Mouse (Mus musculus) ES-E14 (cell line): ENCODE data around the gene Dst.

ENCODE experiments used
- HCFC1 ChIP-seq: IDR thresholded peaks from 2 replicates; pipeline ENCODE4 v1.6.1; 2012; ENCODE audit warnings: low read length, inconsistent platforms, borderline replicate concordance; ENCODE audit not compliant: insufficient read depth
- MAFK ChIP-seq: IDR thresholded peaks from 2 replicates; pipeline ENCODE4 v1.6.1; 2014; ENCODE audit warnings: mild to moderate bottlenecking, low read depth, low read length, inconsistent platforms; ENCODE audit not compliant: insufficient read depth
- ZC3H11A ChIP-seq: IDR thresholded peaks from 2 replicates; pipeline ENCODE4 v1.6.1; 2012; ENCODE audit warnings: low read depth, mild to moderate bottlenecking, inconsistent platforms, low read length, borderline replicate concordance
- ZNF384 ChIP-seq: IDR thresholded peaks from 2 replicates; pipeline ENCODE4 v1.6.1; 2012; ENCODE audit warnings: low read depth, low read length, inconsistent platforms

DNA sequence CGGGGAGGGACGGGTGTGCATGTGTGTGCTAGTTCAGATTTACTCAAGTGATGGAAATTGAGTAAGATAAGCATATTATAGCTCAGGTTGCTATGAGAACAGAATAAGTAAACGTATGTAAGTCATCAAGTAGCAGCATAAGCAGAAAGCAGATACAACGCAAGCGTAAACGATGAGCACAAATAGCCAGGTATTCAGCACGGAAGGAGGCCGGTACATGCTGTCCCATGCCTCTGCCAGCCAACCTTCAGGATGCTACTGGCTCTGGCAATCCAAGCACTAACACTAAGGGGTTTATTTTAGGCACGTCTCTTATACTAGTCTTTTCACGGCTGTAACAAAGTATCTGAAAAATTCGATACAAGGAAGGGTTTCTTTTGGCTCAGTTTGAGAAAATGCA is 10.6 kb upstream of the Dst start:
- TF ChIP-seq MAFK: no peak
- no peak for TF ChIP-seq ZNF384
- TF ChIP-seq HCFC1: no peak
- no peak for TF ChIP-seq ZC3H11A
